Mouse (Mus musculus): Measurements from ENCODE around the gene Relb. TPM values are rescaled to one million over a fixed set of nuclear protein-coding genes. Genes with fewer than 3 reads are reported as not detected.
A peak's percentile ranks its signal among the peaks of the same experiment; 100 is the strongest.

Gene Relb
- polyA plus RNA-seq (2016; fragmentation: Nextera tagmentation; extraction: Ambion mirVana) = 3.3 and 3.8 TPM in 2 replicates

DNA sequence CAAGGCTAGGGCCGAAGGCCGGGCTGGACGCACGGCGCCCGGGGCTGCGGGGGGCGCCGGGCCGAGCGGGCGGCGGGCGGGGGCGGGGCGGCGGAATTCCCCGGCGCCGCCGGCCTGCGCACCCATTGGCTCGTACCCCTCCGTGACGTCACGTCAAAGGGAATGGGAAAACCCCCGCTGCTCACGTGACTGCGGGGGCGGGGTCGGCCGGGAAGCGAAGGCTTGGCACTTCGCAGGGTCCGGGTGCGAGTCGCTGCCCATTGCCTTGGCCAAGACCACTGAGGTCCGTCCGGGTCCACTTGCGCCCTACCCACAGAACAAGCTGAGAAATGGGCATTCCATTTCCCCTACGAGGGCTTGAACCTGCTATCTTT is at the start of gene Relb:
Gene Relb, minus strand, starts transcription at position 78 of the 374 bp plus-strand sequence.
- peak within 1 kb of the TSS; percentile 59 for H3K27ac ChIP-seq
- H3K4me3 ChIP-seq = peak within 1 kb of the TSS; percentile 76
- DNase-seq (ENCODE audit: low spot score) = peak; percentile 95
- no peaks in the 10 kb centered on the region for H3K9me3 ChIP-seq
- H3K36me3 ChIP-seq = peaks cover 28% of the 10 kb centered on the region
- H3K4me1 ChIP-seq = peaks cover 4% of the 10 kb centered on the region; the same call in 1 of the 2 replicates
- WGBS = 2% methylated on average over 40 of the region's 41 CpGs
- H3K27me3 ChIP-seq (ENCODE audit: insufficient read depth, poor library complexity, severe bottlenecking) = no peaks in the 10 kb centered on the region

DNA sequence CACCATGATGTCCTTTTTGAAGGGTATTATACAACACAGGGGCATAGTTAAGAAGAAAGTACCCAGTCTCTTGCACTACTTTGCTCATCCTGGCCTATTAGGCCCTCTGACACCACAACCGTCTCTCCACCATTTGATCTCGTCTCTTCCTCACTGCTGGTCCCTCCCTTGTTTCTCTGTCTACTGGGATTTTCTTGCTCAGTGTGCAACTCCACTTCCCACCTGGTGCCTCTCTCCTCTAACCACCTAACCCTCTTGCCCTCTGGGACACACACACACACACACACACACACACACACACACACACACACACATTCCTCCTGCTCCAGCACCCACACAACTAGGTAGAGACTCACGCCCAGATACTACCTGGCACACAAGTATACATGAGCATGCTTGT is 49.7 kb upstream of the Relb start:
- no peaks in the 10 kb centered on the region for H3K27me3 ChIP-seq (ENCODE audit: insufficient read depth, poor library complexity, severe bottlenecking)
- no peaks in the 10 kb centered on the region for H3K9me3 ChIP-seq
- H3K4me1 ChIP-seq = peaks cover 7% of the 10 kb centered on the region
- H3K27ac ChIP-seq = no peak overlapping the region
- no peaks in the 10 kb centered on the region for H3K36me3 ChIP-seq
- WGBS = 83% methylated on average over 3 of the region's 3 CpGs
- no peak for DNase-seq (ENCODE audit: low spot score)
- no peak overlapping the region for H3K4me3 ChIP-seq

GRCm38 (mm10) chr7:19677872-19678271 is 48.6 kb upstream of the Relb start, which contains the start of gene Apoc2:
Gene Apoc2 (minus strand): TSS chr7:19677941.
- peaks cover 7% of the 10 kb centered on the region for H3K4me1 ChIP-seq
- H3K27me3 ChIP-seq (ENCODE audit: insufficient read depth, poor library complexity, severe bottlenecking) = no peaks in the 10 kb centered on the region
- no peak within 1 kb of the TSS for H3K4me3 ChIP-seq
- H3K9me3 ChIP-seq = no peaks in the 10 kb centered on the region
- no peaks in the 10 kb centered on the region for H3K36me3 ChIP-seq
- DNase-seq (ENCODE audit: low spot score) = no peak
- peak within 1 kb of the TSS; percentile 10; the same call in 1 of the 2 replicates for H3K27ac ChIP-seq
- WGBS = 62% methylated on average over 8 of the region's 8 CpGs

GRCm38 (mm10) chr7:19676662-19677061 is 47.4 kb upstream of the Relb start:
- no peak for DNase-seq (ENCODE audit: low spot score)
- WGBS = 69% methylated on average over 1 of the region's 1 CpGs
- Histone ChIP-seq H3K4me3 (no peak overlapping the region), H3K36me3 (no peaks in the 10 kb centered on the region), H3K27ac (no peak overlapping the region), H3K27me3 (ENCODE audit: insufficient read depth, poor library complexity, severe bottlenecking) (no peaks in the 10 kb centered on the region), H3K4me1 (peaks cover 7% of the 10 kb centered on the region), H3K9me3 (no peaks in the 10 kb centered on the region)

GRCm38 (mm10) chr7:19675824-19676223 is 46.6 kb upstream of the Relb start:
- WGBS = 81% methylated on average over 10 of the region's 10 CpGs
- Histone ChIP-seq H3K4me1 (no peaks in the 10 kb centered on the region), H3K4me3 (no peak overlapping the region)

DNA sequence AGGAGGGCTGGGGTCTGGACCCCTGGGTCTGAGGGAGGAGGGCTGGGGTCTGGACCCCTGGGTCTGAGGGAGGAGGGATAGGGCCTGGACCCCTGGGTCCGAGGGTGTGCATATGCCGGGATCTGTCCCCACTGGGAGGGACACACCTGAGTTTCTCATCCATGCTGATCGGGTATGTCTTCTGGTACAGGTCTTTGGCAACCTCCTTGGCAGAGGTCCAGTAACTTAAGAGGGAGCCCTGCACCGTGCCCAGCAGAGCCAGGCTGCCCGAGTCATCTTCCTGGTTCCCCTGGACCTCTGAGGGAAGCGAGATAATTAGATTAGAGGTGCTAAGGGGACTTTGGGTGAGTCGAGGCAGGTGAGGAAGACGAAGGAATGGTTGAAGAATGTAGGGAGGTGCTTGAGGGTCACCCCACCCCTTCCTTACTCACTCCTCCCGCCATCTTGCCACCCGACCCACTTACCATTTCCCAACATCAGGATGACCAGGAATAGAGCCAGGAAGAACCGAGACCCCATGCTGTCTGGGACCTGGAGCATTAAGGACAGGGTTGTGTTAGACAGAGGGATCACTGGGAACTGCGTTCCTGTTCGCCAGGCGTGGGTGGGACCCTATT is 44.0 kb upstream of the Relb start:
- Histone ChIP-seq H3K27me3 (ENCODE audit: insufficient read depth, poor library complexity, severe bottlenecking) (no peaks in the 10 kb centered on the region), H3K27ac (no peak overlapping the region), H3K36me3 (no peaks in the 10 kb centered on the region), H3K9me3 (no peaks in the 10 kb centered on the region), H3K4me1 (peaks cover 5% of the 10 kb centered on the region), H3K4me3 (no peak overlapping the region)
- 60% methylated on average over 14 of the region's 14 CpGs for WGBS
- DNase-seq (ENCODE audit: low spot score) = no peak

More at GRCm38 (mm10) chr7:19675824-19676223, 46.6 kb upstream of the Relb start:
- H3K9me3 ChIP-seq = no peaks in the 10 kb centered on the region
- H3K27ac ChIP-seq = no peak overlapping the region
- no peak for DNase-seq (ENCODE audit: low spot score)
- H3K27me3 ChIP-seq (ENCODE audit: insufficient read depth, poor library complexity, severe bottlenecking) = no peaks in the 10 kb centered on the region
- H3K36me3 ChIP-seq = no peaks in the 10 kb centered on the region

DNA sequence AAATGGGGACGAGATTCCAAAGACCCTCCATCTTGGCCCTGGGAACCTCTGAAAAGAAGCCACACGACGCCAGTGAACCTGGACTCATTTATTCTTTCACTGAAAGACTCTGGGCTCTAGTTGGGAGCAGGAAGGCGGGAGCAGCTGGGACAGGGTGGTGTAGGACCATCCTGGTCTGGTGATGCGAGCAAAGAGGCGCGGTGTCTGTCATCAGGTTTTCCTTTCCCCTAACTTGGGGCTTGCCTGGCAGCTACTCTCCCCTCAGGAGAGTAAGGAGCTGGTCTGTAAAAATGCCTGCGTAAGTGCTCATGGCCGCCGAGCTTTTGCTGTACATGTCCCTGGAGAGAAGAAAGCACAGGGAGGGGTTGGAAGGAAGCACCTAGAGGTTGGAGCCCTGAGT is 42.3 kb upstream of the Relb start:
- no peak for DNase-seq (ENCODE audit: low spot score)
- 65% methylated on average over 10 of the region's 10 CpGs for WGBS

GRCm38 (mm10) chr7:19668947-19669721 is 39.9 kb upstream of the Relb start:
- WGBS = 10% methylated on average over 10 of the region's 10 CpGs
- Histone ChIP-seq H3K4me3 (peak overlapping the region; percentile 31; the same call in 1 of the 2 replicates), H3K9me3 (no peaks in the 10 kb centered on the region), H3K27ac (peak overlapping the region; percentile 81), H3K4me1 (peaks cover 9% of the 10 kb centered on the region), H3K27me3 (ENCODE audit: insufficient read depth, poor library complexity, severe bottlenecking) (no peaks in the 10 kb centered on the region), H3K36me3 (no peaks in the 10 kb centered on the region)
- peak; percentile 95 for DNase-seq (ENCODE audit: low spot score)

More for the DNA sequence above, 42.3 kb upstream of the Relb start:
- Histone ChIP-seq H3K27me3 (ENCODE audit: insufficient read depth, poor library complexity, severe bottlenecking) (no peaks in the 10 kb centered on the region), H3K4me3 (no peak overlapping the region), H3K36me3 (no peaks in the 10 kb centered on the region), H3K27ac (no peak overlapping the region), H3K4me1 (peaks cover 5% of the 10 kb centered on the region), H3K9me3 (no peaks in the 10 kb centered on the region)

DNA sequence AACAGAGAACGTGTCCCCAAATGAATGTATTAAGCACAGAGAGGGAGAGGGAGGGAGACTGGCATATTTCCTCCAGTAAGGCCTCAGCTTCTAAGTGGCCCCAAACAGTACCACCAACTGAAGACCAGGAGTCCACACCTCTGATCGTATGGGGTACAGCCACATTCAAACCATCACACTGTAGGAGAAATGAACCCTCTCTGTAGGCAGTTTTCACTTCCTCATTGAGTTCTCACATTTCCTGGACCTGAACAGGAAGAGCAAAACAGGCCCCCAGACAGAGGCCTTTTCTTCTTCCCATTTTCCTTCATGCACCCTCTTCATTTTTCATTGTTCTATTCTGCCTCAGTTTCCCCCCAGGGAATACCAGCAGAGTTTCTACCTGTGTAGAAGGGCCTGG is 38.2 kb upstream of the Relb start:
- Histone ChIP-seq H3K27ac (no peak overlapping the region), H3K4me3 (no peak overlapping the region), H3K9me3 (no peaks in the 10 kb centered on the region), H3K36me3 (0 out of 2 replicates have a peak, but pooled peaks cover 4% of the 10 kb centered on the region), H3K27me3 (ENCODE audit: insufficient read depth, poor library complexity, severe bottlenecking) (no peaks in the 10 kb centered on the region), H3K4me1 (peaks cover 26% of the 10 kb centered on the region)
- WGBS = 55% methylated on average over 2 of the region's 2 CpGs
- no peak for DNase-seq (ENCODE audit: low spot score)

DNA sequence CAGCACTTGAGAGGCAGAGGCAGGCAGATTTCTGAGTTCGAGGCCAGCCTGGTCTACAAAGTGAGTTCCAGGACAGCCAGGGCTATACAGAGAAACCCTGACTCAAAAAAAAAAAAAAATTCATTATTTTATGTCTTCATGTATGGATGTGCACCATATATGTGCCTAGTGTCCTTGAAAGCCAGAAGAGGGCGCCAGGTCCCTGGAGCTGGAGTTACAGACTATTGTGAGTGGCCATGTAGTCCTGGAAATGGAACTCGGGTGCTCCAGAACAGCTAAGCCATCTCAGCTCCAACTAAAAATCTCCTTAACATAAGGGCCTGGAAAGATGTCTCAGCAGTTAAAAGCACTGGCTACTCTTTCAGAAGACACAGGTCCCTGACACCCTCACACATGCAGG is 37.5 kb upstream of the Relb start:
- Histone ChIP-seq H3K27me3 (ENCODE audit: insufficient read depth, poor library complexity, severe bottlenecking) (no peaks in the 10 kb centered on the region), H3K9me3 (no peaks in the 10 kb centered on the region), H3K4me1 (peaks cover 32% of the 10 kb centered on the region), H3K4me3 (no peak overlapping the region), H3K36me3 (peaks cover 10% of the 10 kb centered on the region), H3K27ac (no peak overlapping the region)
- WGBS = 59% methylated on average over 3 of the region's 3 CpGs
- no peak for DNase-seq (ENCODE audit: low spot score)

GRCm38 (mm10) chr7:19664955-19665841 is 36.0 kb upstream of the Relb start, which contains the start of gene Clptm1:
Gene Clptm1 (minus strand): TSS chr7:19665033.
- Histone ChIP-seq H3K27me3 (ENCODE audit: insufficient read depth, poor library complexity, severe bottlenecking) (no peaks in the 10 kb centered on the region), H3K9me3 (no peaks in the 10 kb centered on the region), H3K27ac (peak within 1 kb of the TSS; percentile 94), H3K4me1 (peaks cover 33% of the 10 kb centered on the region), H3K36me3 (peaks cover 16% of the 10 kb centered on the region), H3K4me3 (peak within 1 kb of the TSS; percentile 100)
- DNase-seq (ENCODE audit: low spot score) = peak; percentile 98
- under 1% methylated on average over 63 of the region's 63 CpGs for WGBS

GRCm38 (mm10) chr7:19664455-19664954 is 35.3 kb upstream of the Relb start:
- Histone ChIP-seq H3K4me3 (peak overlapping the region; percentile 100), H3K9me3 (no peaks in the 10 kb centered on the region), H3K27ac (peak overlapping the region; percentile 94), H3K27me3 (ENCODE audit: insufficient read depth, poor library complexity, severe bottlenecking) (no peaks in the 10 kb centered on the region), H3K4me1 (peaks cover 33% of the 10 kb centered on the region), H3K36me3 (peaks cover 22% of the 10 kb centered on the region)
- under 1% methylated on average over 37 of the region's 37 CpGs for WGBS
- no peak for DNase-seq (ENCODE audit: low spot score)
